Mouse (Mus musculus) limb, embryonic 12.5 days (tissue): Measurements from ENCODE around the gene Nufip1. TPM values are rescaled to one million over a fixed set of nuclear protein-coding genes. Genes with fewer than 3 reads are reported as not detected.
A peak's percentile ranks its signal among the peaks of the same experiment; 100 is the strongest.

Source experiments
- ATAC-seq: fragments of 200-750 bp; cut with Nextera tagmentation; 2 replicates; pipeline ENCODE4 v1.8.0; 2017; ENCODE audit warnings: low read depth, moderate TSS enrichment; ENCODE audit not compliant: insufficient number of reproducible peaks, insufficient read depth, low FRiP score, low TSS enrichment
- H3K27ac ChIP-seq: fragments of 300-500 bp; sonication (generic); 2 replicates; pipeline ENCODE4 v1.5.1; 2016; ENCODE audit warnings: mild to moderate bottlenecking, moderate library complexity
- H3K27me3 ChIP-seq: fragments of 300-500 bp; sonication (generic); 2 replicates; pipeline ENCODE4 v1.6.1; 2016; ENCODE audit warnings: mild to moderate bottlenecking, moderate library complexity
- H3K36me3 ChIP-seq: fragments of 300-500 bp; sonication (generic); 2 replicates; pipeline ENCODE4 v1.6.1; 2016; ENCODE audit warnings: mild to moderate bottlenecking, moderate library complexity
- H3K4me1 ChIP-seq: fragments of 300-500 bp; sonication (generic); replicated peaks from 2 replicates; pipeline ENCODE4 v1.6.1; 2016
- H3K4me2 ChIP-seq: fragments of 300-500 bp; sonication (generic); 2 replicates; pipeline ENCODE4 v1.6.1; 2016; ENCODE audit warnings: mild to moderate bottlenecking, moderate library complexity
- H3K4me3 ChIP-seq: fragments of 300-500 bp; sonication (generic); replicated peaks from 2 replicates; pipeline ENCODE4 v1.5.1; 2016; ENCODE audit warnings: mild to moderate bottlenecking
- H3K9ac ChIP-seq: fragments of 300-500 bp; sonication (generic); replicated peaks from 2 replicates; pipeline ENCODE4 v1.6.1; 2016; ENCODE audit warnings: mild to moderate bottlenecking, moderate library complexity
- H3K9me3 ChIP-seq: fragments of 300-500 bp; sonication (generic); 2 replicates; pipeline ENCODE4 v1.6.1; 2016; ENCODE audit warnings: mild to moderate bottlenecking, moderate library complexity
- WGBS: fragments of 180-500 bp; shearing (Covaris S2); methylation state at CpG from one replicate; pipeline ENCODE4 v1.1.7; 2016; 5-methylcytosine and 5-hydroxymethylcytosine counted together
- polyA plus RNA-seq: library from polyadenylated mRNA; unstranded; fragments of >200 nt; fragmentation: Nextera tagmentation; extraction: Ambion mirVana; gene quantifications from 2 replicates; pipeline ENCODE4 v1.2.1, GENCODE M21; 2016

Gene Nufip1
- polyA plus RNA-seq, 1 experiment from 2014 or later, result 19.9 TPM

DNA sequence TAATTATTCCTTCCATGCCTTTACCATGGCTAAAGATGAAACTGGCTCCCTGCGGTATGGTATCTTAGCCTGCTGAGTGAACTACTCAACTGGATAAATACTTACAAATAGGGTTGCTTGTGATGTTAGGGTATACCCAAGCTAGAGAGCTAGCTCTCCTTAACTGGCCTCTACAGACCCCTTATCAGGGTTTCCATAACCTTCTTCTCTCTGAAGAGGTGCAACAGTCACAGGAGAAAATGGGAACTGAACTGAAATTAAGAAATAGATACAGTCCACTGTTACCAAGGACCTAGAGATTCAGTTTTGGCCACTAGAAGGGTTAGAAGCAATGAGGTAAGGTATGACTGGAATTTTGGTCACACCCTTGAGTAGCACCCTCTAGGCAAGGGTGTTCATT is 34.6 kb downstream of the Nufip1 start:
- Histone ChIP-seq H3K36me3 (no peaks in the 10 kb centered on the region), H3K4me2 (no peak overlapping the region), H3K9me3 (no peaks in the 10 kb centered on the region), H3K27me3 (no peaks in the 10 kb centered on the region), H3K4me1 (peaks cover 9% of the 10 kb centered on the region; the same call in 1 of the 2 replicates), H3K27ac (no peak overlapping the region), H3K4me3 (no peak overlapping the region), H3K9ac (no peak overlapping the region)
- ATAC-seq, result no peak
- 83% methylated on average over 1 of the region's 1 CpGs for WGBS

DNA sequence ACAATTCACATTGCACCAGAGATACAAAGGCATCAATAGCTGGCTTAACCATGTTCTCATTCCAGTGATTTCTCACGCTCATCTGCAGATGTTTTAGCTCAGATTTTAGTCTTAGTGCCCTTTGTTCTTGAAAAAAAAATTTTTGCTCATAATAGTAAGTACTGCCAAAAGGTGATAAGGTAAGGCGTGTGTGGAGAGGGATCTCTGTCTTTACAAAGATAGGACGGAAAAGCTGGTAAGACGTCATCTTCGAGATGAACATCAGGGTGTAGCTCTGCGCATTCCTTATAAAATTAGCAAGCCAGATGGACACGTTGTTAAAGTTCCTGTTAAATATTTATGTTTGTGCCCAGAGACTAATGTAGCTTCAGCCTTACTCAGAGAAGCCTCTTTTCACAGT is 35.2 kb downstream of the Nufip1 start:
- H3K9me3 ChIP-seq, result no peaks in the 10 kb centered on the region
- no peak overlapping the region for H3K4me2 ChIP-seq
- no peak for ATAC-seq
- 59% methylated on average over 7 of the region's 7 CpGs for whole genome bisulfite sequencing
- H3K27me3 ChIP-seq, result no peaks in the 10 kb centered on the region
- H3K9ac ChIP-seq, result no peak overlapping the region
- peaks cover 8% of the 10 kb centered on the region; the same call in 1 of the 2 replicates for H3K4me1 ChIP-seq
- no peak overlapping the region for H3K27ac ChIP-seq
- no peaks in the 10 kb centered on the region for H3K36me3 ChIP-seq
- H3K4me3 ChIP-seq, result no peak overlapping the region

DNA sequence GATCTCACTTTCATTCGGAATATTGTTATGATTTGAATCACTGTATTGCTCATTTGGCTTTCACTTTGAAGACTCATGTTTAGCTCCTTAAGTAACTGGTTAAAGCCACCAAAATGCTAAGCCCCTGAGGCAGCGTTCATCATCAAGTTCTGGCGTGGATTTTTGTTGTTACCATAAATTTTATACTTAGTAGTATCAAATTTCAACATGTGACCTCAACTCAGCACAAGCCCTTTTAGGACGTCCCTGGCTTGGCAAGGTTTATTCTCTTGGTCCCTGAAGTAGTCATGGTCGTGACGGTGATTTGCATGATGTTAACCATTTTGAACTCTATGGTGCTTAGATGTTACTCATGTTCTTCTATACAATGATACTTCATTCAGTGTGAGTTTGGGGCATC is 36.4 kb downstream of the Nufip1 start:
- Histone ChIP-seq H3K4me1 (0 out of 2 replicates have a peak, but pooled peaks cover 8% of the 10 kb centered on the region), H3K27me3 (no peaks in the 10 kb centered on the region), H3K27ac (no peak overlapping the region), H3K9ac (no peak overlapping the region), H3K4me2 (no peak overlapping the region), H3K9me3 (no peaks in the 10 kb centered on the region), H3K36me3 (no peaks in the 10 kb centered on the region), H3K4me3 (no peak overlapping the region)
- WGBS, result 56% methylated on average over 6 of the region's 6 CpGs
- ATAC-seq, result no peak

DNA sequence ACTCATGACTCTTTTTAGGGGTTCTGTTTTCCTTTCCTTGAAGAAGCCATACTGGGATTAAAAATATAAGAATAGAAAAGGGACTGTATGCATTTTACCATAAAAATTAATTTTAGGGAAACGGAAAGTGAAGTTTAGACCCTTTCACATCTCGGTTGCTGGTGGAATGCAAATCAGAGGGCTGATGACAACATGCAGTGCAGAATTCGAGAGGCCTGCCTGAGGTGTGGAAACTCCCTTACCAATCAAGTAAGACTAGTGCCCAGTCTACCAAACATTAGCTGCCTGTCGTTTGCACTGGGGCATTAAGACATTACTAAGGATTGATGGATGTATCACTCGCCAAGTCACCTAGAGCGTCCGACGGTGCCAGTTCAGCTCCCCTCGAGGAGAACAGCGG is 37.6 kb downstream of the Nufip1 start:
- H3K4me2 ChIP-seq, result no peak overlapping the region
- H3K27me3 ChIP-seq, result no peaks in the 10 kb centered on the region
- no peaks in the 10 kb centered on the region for H3K9me3 ChIP-seq
- WGBS, result 81% methylated on average over 10 of the region's 10 CpGs
- no peak for ATAC-seq
- H3K36me3 ChIP-seq, result no peaks in the 10 kb centered on the region
- H3K27ac ChIP-seq, result no peak overlapping the region
- H3K4me1 ChIP-seq, result 0 out of 2 replicates have a peak, but pooled peaks cover 10% of the 10 kb centered on the region
- H3K4me3 ChIP-seq, result no peak overlapping the region
- H3K9ac ChIP-seq, result no peak overlapping the region

DNA sequence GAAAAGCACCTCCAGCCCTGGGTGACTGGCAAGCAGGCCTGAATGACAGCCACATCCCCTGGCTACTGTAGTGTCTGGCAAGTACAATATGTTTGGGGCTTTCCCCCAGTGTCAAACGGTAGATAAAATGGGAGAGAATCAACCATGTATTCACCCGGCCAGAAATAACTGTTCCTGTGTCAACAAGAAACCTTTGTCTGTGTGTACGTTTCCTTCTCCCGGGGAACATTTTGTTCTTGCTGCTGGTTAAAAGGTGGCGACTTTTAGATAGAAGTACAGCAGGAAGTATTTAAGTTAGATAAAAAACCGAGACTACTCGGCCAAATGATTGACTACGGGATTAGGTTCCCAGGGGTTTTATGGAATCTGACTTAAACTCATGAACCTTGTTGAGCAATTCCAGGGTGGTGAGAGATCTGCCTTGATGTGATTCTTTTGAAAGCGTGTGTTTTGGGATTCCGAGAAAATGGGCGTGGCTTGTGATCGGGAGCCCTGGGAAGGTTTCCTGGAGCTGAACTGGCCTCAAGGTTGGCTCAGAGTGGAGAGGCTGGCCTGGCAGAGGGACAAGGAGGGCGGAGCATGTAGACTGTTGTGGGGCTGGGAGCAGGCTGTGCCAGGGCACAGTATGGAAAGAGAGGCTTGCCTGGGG is 39.0 kb downstream of the Nufip1 start:
- H3K27ac ChIP-seq, result no peak overlapping the region
- no peak for ATAC-seq
- no peaks in the 10 kb centered on the region for H3K27me3 ChIP-seq
- 36% methylated on average over 13 of the region's 13 CpGs for WGBS
- H3K4me2 ChIP-seq, result peak overlapping the region; percentile 23
- 0 out of 2 replicates have a peak, but pooled peaks cover 12% of the 10 kb centered on the region for H3K4me1 ChIP-seq
- no peaks in the 10 kb centered on the region for H3K36me3 ChIP-seq
- H3K9me3 ChIP-seq, result no peaks in the 10 kb centered on the region
- H3K4me3 ChIP-seq, result 0 out of 2 replicates have a peak overlapping the region, but pooled peaks have one; percentile 6
- H3K9ac ChIP-seq, result no peak overlapping the region

DNA sequence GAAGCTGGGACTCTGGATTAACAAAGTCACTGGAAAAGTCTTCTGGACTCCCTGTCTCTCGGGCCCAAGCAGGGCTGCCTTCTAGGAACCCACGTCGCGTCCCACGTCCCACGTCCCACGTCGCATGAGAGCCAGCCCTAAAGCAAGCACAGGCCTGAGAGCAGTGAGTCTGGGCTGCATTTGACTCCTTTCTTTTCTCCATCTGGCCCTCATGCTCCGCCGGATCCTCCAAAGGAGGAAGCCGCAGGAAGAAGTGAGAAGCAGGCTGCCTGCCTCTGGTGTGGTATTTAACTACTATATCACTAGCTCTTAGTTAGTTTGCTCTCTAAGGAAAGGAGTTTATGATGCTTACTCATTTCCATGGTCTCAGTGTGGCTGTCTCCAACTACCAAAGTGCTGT is 39.8 kb downstream of the Nufip1 start:
- ATAC-seq, result no peak
- 88% methylated on average over 11 of the region's 11 CpGs for WGBS
- Histone ChIP-seq H3K9me3 (no peaks in the 10 kb centered on the region), H3K36me3 (no peaks in the 10 kb centered on the region), H3K27ac (no peak overlapping the region), H3K9ac (no peak overlapping the region), H3K4me1 (0 out of 2 replicates have a peak, but pooled peaks cover 12% of the 10 kb centered on the region), H3K27me3 (no peaks in the 10 kb centered on the region), H3K4me3 (no peak overlapping the region), H3K4me2 (no peak overlapping the region)

DNA sequence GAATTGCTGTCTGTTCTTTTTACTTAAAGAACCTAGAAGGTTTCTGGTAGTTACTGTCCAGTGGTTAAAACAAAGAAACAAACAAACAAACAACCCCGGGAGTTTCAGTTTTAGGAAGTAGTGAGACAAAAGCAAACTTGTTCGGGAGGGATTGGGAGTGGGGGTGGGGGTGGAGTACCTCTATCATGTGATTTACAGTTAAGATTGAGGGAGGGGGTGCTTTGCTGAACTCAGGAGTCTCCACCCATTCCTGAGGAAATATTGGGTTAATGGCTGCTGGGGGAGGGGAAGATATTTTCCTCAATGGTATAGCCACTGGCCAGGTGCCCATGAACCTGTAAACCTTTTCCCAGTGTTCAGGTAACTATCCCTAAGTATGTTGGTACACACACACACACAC is 40.3 kb downstream of the Nufip1 start:
- H3K27ac ChIP-seq, result no peak overlapping the region
- H3K4me2 ChIP-seq, result no peak overlapping the region
- H3K9ac ChIP-seq, result no peak overlapping the region
- H3K4me3 ChIP-seq, result no peak overlapping the region
- H3K36me3 ChIP-seq, result no peaks in the 10 kb centered on the region
- no peaks in the 10 kb centered on the region for H3K27me3 ChIP-seq
- 0 out of 2 replicates have a peak, but pooled peaks cover 12% of the 10 kb centered on the region for H3K4me1 ChIP-seq
- no peaks in the 10 kb centered on the region for H3K9me3 ChIP-seq
- 72% methylated on average over 2 of the region's 2 CpGs for WGBS
- ATAC-seq, result no peak

DNA sequence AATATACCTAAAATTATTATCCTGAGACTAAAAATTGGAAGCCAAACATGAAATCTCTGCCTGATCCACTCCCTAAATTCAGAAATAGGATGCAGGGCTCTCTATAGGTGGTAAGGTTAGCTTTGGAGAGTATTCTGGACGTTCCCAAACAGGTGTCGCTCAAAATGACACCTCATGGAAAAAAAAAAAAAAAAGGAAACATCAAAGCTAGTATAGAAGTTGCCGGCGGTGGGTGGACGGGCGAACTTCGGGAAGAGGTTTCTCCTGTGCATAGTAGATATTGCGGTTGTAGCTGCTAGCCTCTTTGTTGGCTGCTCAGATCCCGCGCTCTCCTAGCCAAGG is 41.1 kb downstream of the Nufip1 start:
- Histone ChIP-seq H3K9me3 (no peaks in the 10 kb centered on the region), H3K36me3 (no peaks in the 10 kb centered on the region), H3K9ac (peak overlapping the region; percentile 88; the same call in 1 of the 2 replicates), H3K4me3 (peak overlapping the region; percentile 62), H3K27ac (peak overlapping the region; percentile 97), H3K27me3 (no peaks in the 10 kb centered on the region), H3K4me2 (peak overlapping the region; percentile 63), H3K4me1 (0 out of 2 replicates have a peak, but pooled peaks cover 12% of the 10 kb centered on the region)
- WGBS, result under 1% methylated on average over 10 of the region's 10 CpGs
- ATAC-seq, result no peak

DNA sequence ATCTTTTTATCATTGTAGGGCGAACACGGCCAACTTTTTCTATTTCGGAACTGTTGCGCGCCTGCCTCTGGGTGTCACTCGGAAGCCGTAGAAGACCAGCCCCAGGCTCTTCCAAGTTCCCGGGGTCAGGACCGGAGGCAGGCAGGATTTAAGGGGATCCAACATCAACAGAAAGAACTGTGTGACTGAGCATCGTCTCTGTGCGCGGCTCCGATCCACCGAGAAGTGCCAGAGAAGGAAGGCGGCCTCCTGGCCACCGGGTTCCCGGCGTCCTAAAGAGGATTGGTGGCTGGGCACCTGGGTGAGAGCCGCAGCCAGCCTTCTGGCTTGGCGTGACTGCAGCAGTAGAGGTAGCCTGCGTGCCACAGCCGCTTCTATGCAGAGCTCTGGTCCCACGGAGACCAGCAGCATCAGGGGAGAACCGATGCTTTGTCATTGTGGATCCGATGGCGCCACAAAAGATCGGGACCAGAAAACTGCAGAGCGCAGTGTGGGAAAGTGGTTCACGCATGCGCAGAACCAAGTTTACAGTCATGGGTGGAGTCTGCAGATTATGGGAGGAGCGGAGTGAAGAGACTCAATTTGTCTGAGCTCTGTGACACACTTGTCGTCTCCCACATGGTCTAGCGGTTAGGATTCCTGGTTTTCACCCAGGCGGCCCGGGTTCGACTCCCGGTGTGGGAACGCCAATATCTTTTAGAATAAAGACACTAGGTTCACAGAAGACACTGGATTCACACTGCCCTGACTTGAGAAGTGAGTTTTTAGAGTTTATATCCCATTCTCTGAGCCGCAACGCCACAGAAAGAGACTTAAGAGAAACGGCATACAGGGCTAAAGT is 41.7 kb downstream of the Nufip1 start:
- H3K27ac ChIP-seq, result peak overlapping the region; percentile 97
- H3K27me3 ChIP-seq, result no peaks in the 10 kb centered on the region
- H3K4me3 ChIP-seq, result peak overlapping the region; percentile 62
- no peaks in the 10 kb centered on the region for H3K9me3 ChIP-seq
- no peaks in the 10 kb centered on the region for H3K36me3 ChIP-seq
- peak overlapping the region; percentile 88 for H3K9ac ChIP-seq
- peak; percentile 93 for ATAC-seq
- peak overlapping the region; percentile 63 for H3K4me2 ChIP-seq
- under 1% methylated on average over 41 of the region's 41 CpGs for whole genome bisulfite sequencing
- 0 out of 2 replicates have a peak, but pooled peaks cover 12% of the 10 kb centered on the region for H3K4me1 ChIP-seq

DNA sequence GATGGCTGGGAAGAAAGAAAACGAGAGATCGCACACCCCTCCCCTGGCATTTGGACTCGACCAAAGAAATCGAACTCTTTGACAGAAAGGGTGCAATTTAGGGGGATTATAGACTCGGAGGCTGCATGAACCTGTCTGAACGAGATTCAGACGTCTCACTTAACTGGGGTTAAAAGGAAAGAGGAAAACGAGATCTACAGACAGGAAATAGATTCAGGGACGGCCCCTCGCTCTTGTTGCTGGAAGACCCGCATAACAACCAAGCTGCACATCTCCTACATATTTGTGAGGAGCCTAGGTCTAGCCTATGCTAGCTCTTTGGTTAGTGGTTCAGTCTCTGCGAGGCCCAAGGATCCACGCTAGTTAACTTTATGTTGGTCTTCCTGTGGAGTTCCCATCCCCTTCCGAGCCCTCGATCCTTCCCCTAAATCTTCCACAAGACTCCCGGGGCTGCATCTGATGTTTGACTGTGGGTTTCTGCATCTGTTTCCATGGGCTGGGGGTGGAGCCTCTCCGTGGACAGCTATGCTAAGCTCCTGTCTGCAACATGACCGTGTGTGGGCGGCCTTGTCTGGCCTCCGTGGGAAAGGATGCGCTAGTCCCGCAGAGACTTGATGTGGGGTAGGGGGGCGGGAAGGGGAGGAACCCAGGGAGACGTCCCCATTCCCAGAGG is 42.4 kb downstream of the Nufip1 start:
- Histone ChIP-seq H3K4me3 (peak overlapping the region; percentile 62), H3K4me1 (0 out of 2 replicates have a peak, but pooled peaks cover 12% of the 10 kb centered on the region), H3K9me3 (no peaks in the 10 kb centered on the region), H3K36me3 (no peaks in the 10 kb centered on the region), H3K4me2 (peak overlapping the region; percentile 63), H3K27me3 (no peaks in the 10 kb centered on the region), H3K9ac (peak overlapping the region; percentile 53), H3K27ac (peak overlapping the region; percentile 97)
- WGBS, result 3% methylated on average over 24 of the region's 24 CpGs
- ATAC-seq, result no peak

DNA sequence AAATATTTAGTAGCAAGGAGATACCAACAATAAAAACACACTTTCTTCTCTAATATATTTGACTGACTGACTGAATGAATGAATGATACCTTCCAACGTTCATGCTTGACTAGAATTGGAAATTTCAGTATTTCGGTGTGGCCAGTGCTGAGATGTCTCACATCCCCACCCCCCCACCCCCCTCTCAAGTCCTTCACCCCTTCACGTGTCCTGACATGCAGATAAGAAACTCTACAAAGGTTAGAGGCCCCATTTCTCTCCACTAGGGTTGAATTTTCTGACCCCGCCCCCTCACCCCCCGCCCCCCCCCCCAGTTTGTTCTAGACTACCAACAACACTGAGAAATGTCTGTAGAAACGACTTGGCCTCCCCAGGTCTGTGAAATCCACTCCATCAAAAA is 43.1 kb downstream of the Nufip1 start:
- Histone ChIP-seq H3K4me2 (0 out of 2 replicates have a peak overlapping the region, but pooled peaks have one; percentile 63), H3K9me3 (no peaks in the 10 kb centered on the region), H3K4me3 (no peak overlapping the region), H3K27ac (no peak overlapping the region), H3K9ac (no peak overlapping the region), H3K27me3 (no peaks in the 10 kb centered on the region), H3K4me1 (0 out of 2 replicates have a peak, but pooled peaks cover 12% of the 10 kb centered on the region), H3K36me3 (no peaks in the 10 kb centered on the region)
- ATAC-seq, result no peak
- WGBS, result 40% methylated on average over 4 of the region's 6 CpGs
